Mouse (Mus musculus) spleen, adult 2 months (tissue): ENCODE measurements at regions not wholly inside any gene's neighbourhood (a gene's known extent, or its start where the extent isn't known, plus 50 kb on each side); places are given as distances from the start of the nearest gene placed in this dataset.

Experiments used
- DNase-seq, 2 experiments: peaks; one replicate each; pipeline versions ENCODE4 v3.0.0 to v3.0.0-alpha.2; 2012 to 2021; ENCODE audit warnings: low spot score in 2 of 2, low read depth in 1 of 2
- H3K27ac ChIP-seq: fragments of 200-500 bp; 2 replicates; pipeline ENCODE4 v1.5.1; 2012; ENCODE audit warnings: low read length, inconsistent platforms; ENCODE audit not compliant: insufficient read depth
- H3K27me3 ChIP-seq: fragments of 200-500 bp; 2 replicates; pipeline ENCODE4 v1.6.1; 2012; ENCODE audit warnings: mild to moderate bottlenecking, moderate library complexity, low read length, inconsistent platforms; ENCODE audit not compliant: control insufficient read depth, insufficient read depth
- H3K36me3 ChIP-seq: fragments of 200-500 bp; 2 replicates; pipeline ENCODE4 v1.6.1; 2012; ENCODE audit warnings: mild to moderate bottlenecking, low read length, inconsistent platforms; ENCODE audit not compliant: control insufficient read depth, insufficient read depth
- H3K4me1 ChIP-seq: fragments of 200-500 bp; 2 replicates; pipeline ENCODE4 v1.6.1; 2011; ENCODE audit warnings: inconsistent platforms; ENCODE audit not compliant: control insufficient read depth, insufficient read depth, insufficient read length
- H3K4me3 ChIP-seq: fragments of 200-500 bp; 2 replicates; pipeline ENCODE4 v1.5.1; 2011; ENCODE audit warnings: mild to moderate bottlenecking, inconsistent platforms; ENCODE audit not compliant: insufficient read depth, insufficient read length; ENCODE audit errors: extremely low read depth
- CTCF ChIP-seq: fragments of 200-500 bp; IDR thresholded peaks from 2 replicates; pipeline ENCODE4 v1.5.1; 2011; ENCODE audit warnings: mild to moderate bottlenecking, inconsistent platforms; ENCODE audit not compliant: insufficient read depth, insufficient read length, insufficient replicate concordance; ENCODE audit errors: extremely low read depth
- POLR2A ChIP-seq: fragments of 200-500 bp; IDR thresholded peaks from 2 replicates; pipeline ENCODE4 v1.6.1; 2011; ENCODE audit warnings: low read depth, low read length, inconsistent platforms
- WGBS: fragments of 180-500 bp; shearing (Covaris S2); methylation state at CpG from one replicate; pipeline ENCODE4 v1.1.7; 2018; 5-methylcytosine and 5-hydroxymethylcytosine counted together

GRCm38 (mm10) chr9:23062656-23063444, 160.0 kb upstream of the Bmper start:
- Histone ChIP-seq H3K36me3 (no peaks in the 10 kb centered on the region), H3K4me3 (no peak overlapping the region), H3K27ac (no peak overlapping the region), H3K4me1 (peaks cover 3% of the 10 kb centered on the region; the same call in 1 of the 2 replicates), H3K27me3 (no peaks in the 10 kb centered on the region)
- no peak for TF ChIP-seq POLR2A
- no peak for TF ChIP-seq CTCF
- no peak for DNase-seq
- WGBS, result 64% methylated on average over 7 of the region's 7 CpGs

GRCm38 (mm10) chr9:23064001-23064400, 158.9 kb upstream of the Bmper start:
- WGBS, result 88% methylated on average over 2 of the region's 2 CpGs
- H3K4me1 ChIP-seq, result peaks cover 3% of the 10 kb centered on the region; the same call in 1 of the 2 replicates
- no peak overlapping the region for H3K27ac ChIP-seq
- TF ChIP-seq POLR2A, result no peak
- no peak for TF ChIP-seq CTCF
- H3K4me3 ChIP-seq, result no peak overlapping the region
- no peak for DNase-seq
- no peaks in the 10 kb centered on the region for H3K27me3 ChIP-seq
- H3K36me3 ChIP-seq, result no peaks in the 10 kb centered on the region

GRCm38 (mm10) chr9:23064811-23065210, 158.1 kb upstream of the Bmper start:
- no peak overlapping the region for H3K4me3 ChIP-seq
- H3K27ac ChIP-seq, result no peak overlapping the region
- WGBS, result 70% methylated on average over 3 of the region's 3 CpGs
- no peak for DNase-seq
- H3K4me1 ChIP-seq, result peaks cover 3% of the 10 kb centered on the region; the same call in 1 of the 2 replicates
- H3K27me3 ChIP-seq, result no peaks in the 10 kb centered on the region
- no peak for TF ChIP-seq POLR2A
- no peak for TF ChIP-seq CTCF
- no peaks in the 10 kb centered on the region for H3K36me3 ChIP-seq

GRCm38 (mm10) chr9:23068101-23068791, 154.6 kb upstream of the Bmper start:
- Histone ChIP-seq H3K4me1 (peaks cover 7% of the 10 kb centered on the region; the same call in 1 of the 2 replicates), H3K4me3 (no peak overlapping the region), H3K27me3 (no peaks in the 10 kb centered on the region), H3K27ac (no peak overlapping the region), H3K36me3 (no peaks in the 10 kb centered on the region)
- TF ChIP-seq POLR2A, result no peak
- no peak for TF ChIP-seq CTCF
- whole genome bisulfite sequencing, result 90% methylated on average over 6 of the region's 6 CpGs
- DNase-seq, result no peak

GRCm38 (mm10) chr9:23069161-23069560, 153.7 kb upstream of the Bmper start:
- TF ChIP-seq CTCF, result no peak
- no peak for TF ChIP-seq POLR2A
- H3K4me1 ChIP-seq, result peaks cover 4% of the 10 kb centered on the region; the same call in 1 of the 2 replicates
- no peaks in the 10 kb centered on the region for H3K36me3 ChIP-seq
- H3K27ac ChIP-seq, result no peak overlapping the region
- DNase-seq, result no peak
- WGBS, result 97% methylated on average over 7 of the region's 7 CpGs
- no peak overlapping the region for H3K4me3 ChIP-seq
- no peaks in the 10 kb centered on the region for H3K27me3 ChIP-seq

- 48% methylated on average over 2 of the region's 2 CpGs for whole genome bisulfite sequencing
- no peaks in the 10 kb centered on the region for H3K27me3 ChIP-seq
- peaks cover 4% of the 10 kb centered on the region; the same call in 1 of the 2 replicates for H3K4me1 ChIP-seq
- H3K27ac ChIP-seq, result no peak overlapping the region
- no peaks in the 10 kb centered on the region for H3K36me3 ChIP-seq
- DNase-seq, result no peak
- no peak overlapping the region for H3K4me3 ChIP-seq
- TF ChIP-seq CTCF (no peak), POLR2A (no peak)
These were observed 151.9 kb upstream of the Bmper start for GRCm38 (mm10) chr9:23071006-23071405.
